Mouse (Mus musculus) thymus, postnatal 25 days (tissue): ENCODE data around the gene Gm14325.
"Not testable (repeated sequence)": the region's sequence is repeated elsewhere in the genome, so short reads cannot be mapped to it uniquely, and the experiment has no call there.

Experiments
- DNase-seq: peaks from one replicate; pipeline ENCODE4 v3.0.0; 2022

The Gm14325 gene

GRCm38 (mm10) chr2:177839901-177840663 lies at the start of gene Gm14325:
Gene Gm14325 (minus strand): TSS chr2:177840336.
- DNase-seq, result peak; percentile 58

GRCm38 (mm10) chr2:177887743-177888142 lies 47.6 kb upstream of the Gm14325 start:
- DNase-seq, result not testable (repeated sequence)

DNA sequence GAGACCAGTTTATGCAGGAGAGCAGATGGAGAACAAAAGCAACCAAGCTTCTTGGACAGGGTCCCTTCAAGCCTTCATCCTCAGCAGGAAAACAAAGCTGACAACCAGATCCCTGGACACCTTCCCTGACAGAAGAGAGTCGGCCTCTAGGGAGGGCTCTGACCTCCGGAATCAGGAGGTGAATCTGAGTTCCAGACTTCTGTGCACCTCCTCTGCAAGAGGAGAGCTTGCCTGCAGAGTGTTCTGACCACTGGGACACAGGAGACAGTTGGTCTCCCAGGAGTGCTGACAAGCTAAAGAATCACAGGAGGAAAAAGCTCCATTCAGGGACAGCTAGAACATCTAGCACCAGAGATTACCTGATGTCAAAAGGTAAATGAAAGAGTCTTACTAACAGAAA lies 22.1 kb upstream of the Gm14325 start:
- not testable (repeated sequence) for DNase-seq

GRCm38 (mm10) chr2:177843666-177844065 lies 3.5 kb upstream of the Gm14325 start:
- DNase-seq, result not testable (repeated sequence)

DNA sequence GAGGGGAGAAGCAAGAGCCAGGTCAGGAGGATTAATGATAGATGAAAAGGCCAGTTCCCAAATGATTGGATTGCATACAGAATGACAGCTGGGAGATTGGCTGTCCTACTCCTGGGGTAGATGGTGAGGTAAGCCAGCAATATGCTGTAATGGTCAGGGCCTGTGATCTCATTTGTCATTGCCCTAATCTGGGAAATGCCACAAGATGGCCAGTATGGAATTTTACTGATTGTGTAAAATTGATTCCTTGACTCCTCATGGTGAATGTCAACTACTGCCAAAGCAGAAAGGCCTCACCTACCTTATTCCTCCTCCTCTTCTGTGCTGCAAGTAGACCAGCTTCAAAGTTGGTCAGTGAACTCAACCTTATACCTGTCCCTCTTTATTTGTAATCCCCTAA lies 3.4 kb downstream of the Gm14325 start:
- DNase-seq, result not testable (repeated sequence)

DNA sequence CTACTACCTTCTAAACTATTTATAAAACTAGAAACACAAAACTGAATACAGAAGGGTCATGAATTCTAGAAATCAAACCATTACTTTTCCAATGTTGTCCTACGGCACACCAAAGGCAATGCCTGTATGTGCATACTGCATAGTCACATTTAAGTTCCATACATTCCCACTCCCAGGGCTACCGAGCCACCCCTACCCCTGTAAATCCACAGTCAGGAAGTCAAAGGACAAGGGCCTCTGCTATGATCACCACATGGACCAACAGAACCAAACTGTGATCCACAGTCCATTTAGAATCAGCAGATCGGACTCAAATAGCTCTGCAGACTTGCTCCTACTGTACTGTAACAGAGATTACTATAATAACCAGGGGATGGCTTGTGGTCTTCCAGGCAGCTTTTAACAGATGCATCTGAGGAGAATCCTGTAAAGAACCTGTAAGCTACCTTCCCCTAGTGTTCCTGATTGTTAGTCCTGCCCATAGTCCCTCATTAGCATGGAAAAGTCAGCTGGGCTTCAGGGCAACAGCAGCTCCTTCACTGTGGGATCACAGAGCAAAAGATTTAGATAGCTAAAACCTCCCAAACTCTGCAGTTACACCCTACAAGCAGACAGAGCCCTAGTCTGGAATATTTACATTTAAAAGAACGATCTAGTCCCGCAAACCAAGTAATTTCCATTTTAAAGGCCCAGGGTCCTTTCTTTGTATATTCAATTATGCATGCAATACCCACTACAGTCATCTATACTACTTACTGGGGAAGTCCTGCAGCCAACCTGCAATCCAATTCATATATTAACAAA lies 4.2 kb downstream of the Gm14325 start:
- DNase-seq, result not testable (repeated sequence)

DNA sequence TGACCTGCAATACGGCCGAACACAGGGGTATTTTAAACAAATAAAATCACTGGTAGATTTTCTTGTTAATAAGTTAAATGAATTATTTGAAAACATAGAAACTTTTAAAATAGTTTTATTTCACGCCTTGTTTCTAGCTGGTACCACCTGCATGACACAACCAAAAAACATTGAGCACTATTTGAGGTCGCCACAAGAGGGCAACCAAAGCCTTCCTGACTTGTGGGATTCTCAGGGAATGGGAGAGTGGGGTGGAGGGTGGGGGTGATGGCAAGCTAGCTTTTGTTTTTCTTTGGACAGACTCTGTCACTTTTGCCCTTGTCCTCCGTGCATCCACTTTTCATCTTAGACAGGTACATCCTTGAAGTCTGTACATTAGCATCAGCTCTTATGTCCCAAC lies 18.2 kb downstream of the Gm14325 start:
- peak; percentile 21 for DNase-seq

GRCm38 (mm10) chr2:177806170-177806569 lies 34.0 kb downstream of the Gm14325 start:
- not testable (repeated sequence) for DNase-seq

- DNase-seq, result not testable (repeated sequence)
These were observed 52.8 kb downstream of the Gm14325 start for GRCm38 (mm10) chr2:177787351-177787750.
